Mouse (Mus musculus) MEL (cell line): Measurements from ENCODE around the gene Hpd.

Experiments
- CHD1 ChIP-seq: IDR thresholded peaks from 2 replicates; pipeline ENCODE4 v1.6.1; 2012; ENCODE audit warnings: low read depth, mild to moderate bottlenecking, inconsistent platforms, low read length, improper control_type of control experiment
- CHD2 ChIP-seq: IDR thresholded peaks from 2 replicates; pipeline ENCODE4 v1.6.1; 2011; ENCODE audit warnings: low read length, improper control_type of control experiment
- CTCF ChIP-seq, 3 experiments: IDR thresholded peaks in 2 of 3; conservative IDR thresholded peaks in 1 of 3; 2 replicates each; pipeline ENCODE4 v1.5.1; 2011 to 2012; ENCODE audit warnings: low read length in 3 of 3, low read depth in 2 of 3, mild to moderate bottlenecking in 2 of 3, improper control_type of control experiment in 1 of 3, inconsistent platforms in 1 of 3, mixed read lengths in 1 of 3, moderate library complexity in 1 of 3; ENCODE audit not compliant: control insufficient read depth in 1 of 3, insufficient read depth in 1 of 3, poor library complexity in 1 of 3, severe bottlenecking in 1 of 3
- E2F4 ChIP-seq: IDR thresholded peaks from 2 replicates; pipeline ENCODE4 v1.6.1; 2011; ENCODE audit warnings: low read depth, low read length, improper control_type of control experiment, borderline replicate concordance
- GATA1 ChIP-seq: IDR thresholded peaks from 2 replicates; pipeline ENCODE4 v1.6.1; 2011; ENCODE audit warnings: low read depth, low read length, improper control_type of control experiment
- HCFC1 ChIP-seq: IDR thresholded peaks from 2 replicates; pipeline ENCODE4 v1.6.1; 2012; ENCODE audit warnings: low read depth, mild to moderate bottlenecking, inconsistent platforms, low read length, improper control_type of control experiment, moderate library complexity
- JUND ChIP-seq: IDR thresholded peaks from 2 replicates; pipeline ENCODE4 v1.6.1; 2011; ENCODE audit warnings: low read depth, mild to moderate bottlenecking, improper control_type of control experiment, low read length
- POLR2A ChIP-seq, 2 experiments: IDR thresholded peaks; 2 replicates each; pipeline ENCODE4 v1.6.1; 2011 to 2012; ENCODE audit warnings: low read length in 2 of 2, mild to moderate bottlenecking in 2 of 2, control low read depth in 1 of 2, improper control_type of control experiment in 1 of 2, low read depth in 1 of 2, moderate library complexity in 1 of 2; ENCODE audit not compliant: control insufficient read depth in 1 of 2, insufficient read depth in 1 of 2, poor library complexity in 1 of 2
- RAD21 ChIP-seq: IDR thresholded peaks from 2 replicates; pipeline ENCODE4 v1.6.1; 2011; ENCODE audit warnings: mild to moderate bottlenecking, low read depth, low read length, improper control_type of control experiment
- RCOR1 ChIP-seq: IDR thresholded peaks from 2 replicates; pipeline ENCODE4 v1.6.1; 2012; ENCODE audit warnings: low read depth, mild to moderate bottlenecking, inconsistent platforms, low read length, improper control_type of control experiment
- SMC3 ChIP-seq: IDR thresholded peaks from 2 replicates; pipeline ENCODE4 v1.6.1; 2011; ENCODE audit warnings: low read depth, low read length, improper control_type of control experiment
- TAL1 ChIP-seq: IDR thresholded peaks from 2 replicates; pipeline ENCODE4 v1.6.1; 2012; ENCODE audit warnings: mild to moderate bottlenecking, inconsistent platforms, low read length, moderate library complexity, mixed read lengths
- TCF12 ChIP-seq: IDR thresholded peaks from 2 replicates; pipeline ENCODE4 v1.6.1; 2014; ENCODE audit warnings: low read depth, mild to moderate bottlenecking, inconsistent platforms, low read length, improper control_type of control experiment, moderate library complexity
- USF1 ChIP-seq: IDR thresholded peaks from 2 replicates; pipeline ENCODE4 v1.6.1; 2014; ENCODE audit warnings: low read depth, mild to moderate bottlenecking, inconsistent platforms, low read length, improper control_type of control experiment, moderate library complexity

GRCm38 (mm10) chr5:123150641-123151040, 31.9 kb downstream of the Hpd start:
- no peak for TF ChIP-seq USF1
- no peak for TF ChIP-seq HCFC1
- no peak for TF ChIP-seq CTCF (IDR thresholded peaks at IDR 0.05 in 2 of 3, conservative IDR thresholded peaks at IDR 0.05 in 1 of 3; ENCODE audit: control insufficient read depth in 1 of 3, insufficient read depth in 1 of 3, low read depth in 2 of 3, low read length in 3 of 3, poor library complexity in 1 of 3, severe bottlenecking in 1 of 3)
- TF ChIP-seq TAL1: no peak
- TF ChIP-seq POLR2A (IDR thresholded peaks at IDR 0.05; ENCODE audit: control insufficient read depth in 1 of 2, insufficient read depth in 1 of 2, low read depth in 1 of 2, low read length in 2 of 2, poor library complexity in 1 of 2): no peak
- TF ChIP-seq RCOR1: no peak
- TF ChIP-seq RAD21: no peak
- TF ChIP-seq JUND: no peak
- TF ChIP-seq CHD1: no peak
- no peak for TF ChIP-seq CHD2
- TF ChIP-seq TCF12: no peak
- no peak for TF ChIP-seq SMC3
- TF ChIP-seq E2F4: no peak
- no peak for TF ChIP-seq GATA1
